Mouse (Mus musculus) cortical plate, adult 2 months (tissue): ENCODE data around the gene Mia.

Experiments used
- CTCF ChIP-seq: fragments of 200-500 bp; IDR thresholded peaks from 2 replicates; pipeline ENCODE4 v1.5.1; 2011; ENCODE audit warnings: mild to moderate bottlenecking, control low read depth, low read length; ENCODE audit not compliant: insufficient read depth; ENCODE audit errors: extremely low read depth
- POLR2A ChIP-seq: fragments of 200-500 bp; IDR thresholded peaks from 2 replicates; pipeline ENCODE4 v1.6.1; 2011; ENCODE audit warnings: mild to moderate bottlenecking, low read length, control low read depth; ENCODE audit not compliant: insufficient read depth; ENCODE audit errors: extremely low read depth

GRCm38 (mm10) chr7:27197136-27197535 lies 16.2 kb upstream of the Mia start:
- TF ChIP-seq CTCF (no peak), POLR2A (no peak)
